Mouse (Mus musculus) lung, adult 18-20 months (tissue): ENCODE measurements around the gene Cd86.
A peak's percentile ranks its signal among the peaks of the same experiment; 100 is the strongest.

Experiments used
- DNase-seq, 2 experiments: peaks; one replicate each; pipeline ENCODE4 v3.0.0; 2022; ENCODE audit warnings: mixed read lengths in 2 of 2

Cd86 gene

DNA sequence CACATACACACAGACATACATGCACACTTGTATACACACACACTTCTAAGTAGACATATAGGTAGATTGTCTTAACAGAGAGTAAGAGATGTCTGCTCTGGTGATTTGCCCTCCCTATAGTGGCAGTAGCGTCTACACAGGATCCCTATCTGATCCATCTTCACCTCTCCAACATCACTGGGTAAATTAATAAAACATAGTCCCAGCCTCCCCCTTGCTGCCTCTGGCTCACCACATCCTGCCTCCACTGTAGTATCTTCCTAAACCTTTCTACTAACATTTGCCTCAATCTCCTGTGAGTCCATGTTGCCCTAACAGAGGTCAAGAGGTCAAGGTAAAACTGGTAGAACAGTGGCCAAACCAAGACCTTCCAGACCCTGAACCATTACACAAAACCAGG, 10.7 kb downstream of the Cd86 start:
- DNase-seq = no peak

DNA sequence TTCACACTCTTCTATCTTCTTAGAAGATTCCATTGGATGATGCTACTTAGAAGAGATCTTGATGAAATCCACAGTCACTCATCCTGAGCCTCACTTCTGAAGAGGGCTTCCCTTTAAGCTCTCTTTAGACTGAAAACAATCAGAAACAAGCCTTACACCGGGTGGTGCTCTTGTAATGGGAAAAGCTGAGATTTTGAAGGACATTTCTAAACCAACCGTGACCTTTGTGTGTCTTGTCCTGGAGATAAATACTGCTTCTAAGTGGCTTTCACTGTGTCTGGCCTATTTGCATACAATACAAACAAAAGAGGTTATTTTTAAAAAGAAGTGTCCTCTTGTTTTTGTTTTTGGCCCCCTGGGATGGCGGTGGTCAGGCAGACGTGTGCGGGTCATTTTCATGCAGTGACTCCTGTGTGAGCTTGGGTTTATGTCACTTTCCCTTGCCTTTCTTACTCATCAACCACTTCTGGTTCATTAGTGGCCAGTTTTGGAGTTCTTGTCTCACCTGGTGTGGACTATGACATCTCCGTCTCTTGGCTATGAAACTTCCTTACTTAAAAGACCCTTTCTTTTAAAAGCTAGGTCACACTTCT, 14.6 kb downstream of the Cd86 start:
- DNase-seq = no peak

DNA sequence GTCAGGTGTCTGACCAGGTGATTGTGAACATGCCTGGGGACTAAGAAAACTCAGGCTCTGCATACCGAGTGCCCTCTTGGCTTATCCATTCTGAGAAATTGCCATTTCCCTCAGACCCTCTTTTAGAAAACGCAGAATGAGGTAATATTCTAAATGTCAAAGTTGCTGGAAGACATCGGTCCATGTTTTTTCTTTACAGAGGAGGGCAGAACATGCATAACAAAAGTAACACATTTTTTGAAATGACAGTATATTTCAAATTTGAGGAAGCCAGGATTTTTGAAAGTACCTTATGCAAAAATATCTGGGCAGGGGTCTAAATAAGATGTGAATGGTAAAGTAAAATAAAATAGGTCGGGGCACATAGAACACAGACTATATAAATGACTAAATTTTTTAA, 15.4 kb downstream of the Cd86 start:
- DNase-seq = no peak

DNA sequence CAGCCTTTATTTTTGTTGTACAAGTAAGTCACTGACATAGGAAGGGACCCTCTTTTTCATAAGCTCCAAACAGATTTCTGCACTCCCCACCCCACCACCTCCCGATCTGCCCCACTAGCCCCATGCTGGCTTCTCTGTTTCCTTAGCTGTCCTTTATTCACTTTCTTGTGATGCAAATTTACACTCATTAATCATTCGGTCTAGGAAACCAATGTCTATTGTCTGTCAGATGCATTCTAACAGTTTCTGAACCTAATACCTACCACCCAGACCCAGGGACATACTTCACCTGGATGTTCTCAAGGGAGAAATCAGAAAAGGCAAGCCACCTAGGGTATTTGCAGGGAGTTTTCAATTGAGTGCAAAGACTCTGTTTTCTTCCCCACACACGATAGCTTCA, 16.6 kb downstream of the Cd86 start:
- DNase-seq = no peak

DNA sequence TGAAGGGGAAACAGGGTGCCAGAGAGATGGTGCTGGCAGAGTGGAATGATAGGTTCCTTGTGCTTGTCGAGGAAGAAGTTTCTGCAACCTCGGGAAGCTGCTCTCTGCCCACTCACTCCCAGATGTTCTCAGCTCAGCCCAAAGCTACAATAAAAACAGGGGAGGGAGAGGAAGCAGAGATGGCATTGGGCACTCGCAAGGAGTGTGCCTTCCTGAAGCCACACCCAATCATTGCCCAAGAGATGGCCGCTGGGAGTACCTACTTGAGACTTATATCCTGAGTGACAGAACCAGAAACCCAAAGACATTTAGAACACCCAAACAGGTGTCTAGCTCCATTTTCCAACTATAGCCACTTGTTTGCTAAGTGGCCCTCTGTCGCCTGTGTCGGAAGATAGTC, 20.8 kb downstream of the Cd86 start:
- no peak for DNase-seq

DNA sequence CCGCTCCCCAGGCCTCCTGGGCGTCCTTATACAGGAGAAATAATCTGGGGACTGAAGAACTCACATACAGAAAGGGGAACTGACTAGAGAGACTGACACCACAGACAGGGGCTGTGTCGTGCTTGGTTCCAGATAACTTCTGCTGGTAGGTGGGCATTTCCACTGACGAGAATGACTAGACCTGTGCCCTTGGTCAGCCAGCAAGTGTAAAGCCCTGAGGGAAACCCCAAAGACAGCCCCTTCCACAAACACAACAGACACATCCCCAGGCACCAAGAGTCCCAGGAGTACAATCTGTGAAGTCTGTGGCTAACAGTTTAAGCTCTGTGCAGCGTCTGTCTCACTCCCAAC, 23.2 kb downstream of the Cd86 start:
- DNase-seq = no peak

DNA sequence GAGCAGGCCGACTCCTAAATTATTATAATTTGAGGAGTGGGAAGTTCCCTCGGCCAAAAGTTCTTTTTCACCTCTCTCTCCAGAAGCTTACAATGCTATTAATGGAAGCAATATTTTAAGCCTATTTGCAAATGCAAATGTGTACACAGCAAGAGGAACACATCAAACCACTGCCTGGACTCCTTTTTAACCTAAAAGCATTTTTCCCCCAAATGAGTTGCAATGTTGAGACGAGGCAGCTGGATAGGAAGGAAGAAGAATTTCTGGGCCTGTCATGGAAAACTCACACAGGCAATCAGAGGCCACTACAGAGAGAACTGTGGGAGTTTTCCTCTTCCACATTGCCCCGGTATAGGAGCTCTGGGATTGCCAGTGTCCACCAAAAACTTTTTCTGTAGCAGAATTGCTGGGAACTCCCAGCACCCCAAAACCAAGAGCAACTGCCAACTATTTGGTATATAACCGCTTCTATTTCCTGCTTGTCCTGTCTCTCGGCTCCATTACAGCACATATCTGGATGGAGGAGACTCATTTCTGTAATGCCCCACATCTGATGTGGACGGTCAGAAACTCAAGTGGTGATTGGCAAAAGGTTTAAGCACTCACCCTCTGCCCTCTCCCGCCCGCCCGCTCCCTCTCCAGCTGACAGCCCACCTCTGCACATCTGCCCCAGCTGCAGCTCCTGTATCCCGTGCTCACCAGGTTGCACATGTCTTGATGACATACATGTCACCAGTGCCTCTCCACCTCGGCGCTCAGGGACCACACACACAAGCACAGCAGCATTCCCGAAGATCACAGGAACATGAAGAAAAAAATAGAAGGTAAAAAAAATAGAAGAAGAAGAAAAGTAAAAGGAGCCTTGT, 23.8 kb downstream of the Cd86 start:
- DNase-seq = no peak

DNA sequence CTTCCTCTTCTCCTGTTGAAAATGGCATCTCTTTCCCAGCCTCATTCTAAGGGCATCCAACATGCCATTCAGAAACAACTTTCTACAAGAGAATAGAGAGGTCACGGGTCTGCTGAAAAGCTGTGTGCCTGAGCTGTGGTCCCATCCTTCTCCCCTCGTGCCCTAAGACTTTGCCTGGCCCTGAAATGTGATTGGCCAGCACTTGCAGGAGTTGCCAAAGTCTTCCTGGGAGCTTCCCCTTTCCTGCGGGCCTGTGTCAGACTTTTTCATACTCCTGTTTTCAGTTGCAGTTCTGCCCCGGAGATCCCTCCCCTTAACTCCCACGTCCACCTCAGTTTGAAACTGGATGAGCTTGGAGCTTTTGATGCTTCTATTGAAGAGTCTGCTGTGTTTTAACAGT, 24.9 kb downstream of the Cd86 start:
- DNase-seq = no peak

DNA sequence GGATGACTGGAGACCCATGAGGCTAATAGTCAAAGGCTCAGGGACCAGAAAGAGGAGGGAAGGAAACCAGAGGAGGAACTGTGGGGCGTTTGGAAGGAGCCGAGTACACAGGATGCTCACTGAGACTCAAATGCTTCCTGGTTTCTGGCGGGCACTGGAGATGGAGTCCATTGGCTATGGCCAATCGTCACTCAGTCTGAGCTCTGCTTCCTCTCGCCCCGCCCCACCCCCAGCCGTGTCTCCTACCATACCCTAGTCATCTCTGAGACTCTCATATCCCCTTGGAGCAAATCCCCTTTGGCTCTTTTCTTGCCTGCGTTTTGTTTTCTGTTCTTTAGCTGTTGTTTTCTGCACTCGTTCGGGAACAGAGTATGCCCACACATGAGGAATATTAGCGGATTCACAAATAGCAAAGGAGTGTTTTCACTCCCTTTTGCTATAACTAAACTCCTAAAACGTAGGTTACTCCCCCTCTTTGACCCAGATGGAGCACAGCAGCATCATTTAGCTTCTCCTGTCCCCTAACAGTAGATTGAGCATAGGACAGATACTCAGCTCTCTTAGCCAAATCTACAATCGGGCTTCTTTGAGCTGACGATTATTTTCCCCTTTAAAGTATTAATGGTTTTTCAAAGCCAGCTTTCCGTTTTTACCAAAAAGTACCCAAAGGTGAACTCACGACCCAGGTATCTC, 25.9 kb downstream of the Cd86 start:
- DNase-seq = no peak

DNA sequence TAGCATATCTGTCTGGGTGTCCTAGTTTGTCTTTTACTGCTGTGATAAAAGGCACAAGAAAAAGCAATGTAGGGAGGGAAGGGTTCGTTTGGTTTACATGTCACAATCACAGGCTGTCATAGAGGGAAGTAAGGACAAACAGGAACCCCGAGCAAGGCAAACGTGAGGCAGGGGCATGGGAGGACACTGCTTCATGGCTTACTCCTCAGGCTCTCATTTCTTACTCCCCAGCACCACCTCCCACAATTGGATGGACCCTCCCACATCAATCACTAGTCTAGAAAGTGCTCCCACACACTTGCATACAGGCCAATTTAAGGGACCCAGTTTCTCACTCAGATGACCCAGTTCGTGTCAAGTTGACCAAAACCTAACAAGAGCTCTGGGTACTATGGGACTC, 29.1 kb downstream of the Cd86 start:
- no peak for DNase-seq

DNA sequence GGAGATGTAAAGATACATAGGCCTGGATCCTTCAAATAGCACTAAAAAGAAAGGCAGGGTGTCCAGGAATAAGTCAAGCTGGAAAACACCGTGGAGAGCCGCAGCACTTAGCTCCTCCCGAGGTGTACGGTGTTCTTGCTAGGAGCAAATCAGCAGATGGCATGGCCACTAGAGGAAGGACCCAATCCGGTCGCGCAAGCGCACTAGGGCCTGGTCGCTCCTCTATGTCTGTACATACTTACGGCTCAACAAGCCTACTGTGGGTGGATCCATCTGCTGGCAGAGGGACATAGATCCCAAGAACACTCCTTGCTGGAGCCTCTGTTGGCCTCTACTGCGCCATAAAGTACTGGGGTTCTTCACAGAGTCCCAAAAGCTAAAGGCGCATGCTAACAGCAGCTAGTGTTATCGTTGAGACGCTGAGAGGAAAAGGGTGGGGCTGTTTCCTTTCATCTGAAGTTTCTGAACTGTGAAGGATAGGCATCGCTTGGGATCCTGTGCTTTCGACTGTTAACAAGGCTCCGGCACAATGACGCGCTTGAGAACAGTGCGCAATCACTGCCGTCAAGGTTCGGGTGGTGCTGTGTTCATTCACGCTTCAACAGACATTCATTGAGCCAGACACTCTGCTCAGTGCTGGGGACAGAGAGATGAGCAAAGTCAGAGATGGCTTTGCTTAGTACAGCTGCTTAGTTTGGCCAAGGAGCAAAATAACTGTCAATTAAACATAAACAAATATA, 30.7 kb downstream of the Cd86 start:
- DNase-seq = no peak

DNA sequence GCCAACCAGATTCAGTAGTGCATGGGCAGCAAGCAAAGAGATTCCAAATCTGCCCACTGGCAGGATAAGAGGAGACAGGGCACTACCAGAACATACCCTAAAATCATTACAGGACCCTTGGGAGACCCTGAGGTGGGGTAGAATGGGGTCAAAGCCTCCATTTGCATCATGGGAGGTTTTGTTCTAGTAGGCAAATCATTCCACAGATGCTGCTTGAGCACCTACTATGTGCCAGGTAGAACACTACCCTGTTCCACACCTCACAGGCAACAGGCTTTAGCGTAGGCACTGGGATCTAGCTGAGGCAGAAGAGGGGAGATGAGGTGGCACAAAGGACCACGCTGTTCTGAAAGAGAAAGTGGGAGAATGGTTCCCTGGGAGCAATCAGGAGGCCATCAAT, 31.5 kb downstream of the Cd86 start:
- no peak for DNase-seq

DNA sequence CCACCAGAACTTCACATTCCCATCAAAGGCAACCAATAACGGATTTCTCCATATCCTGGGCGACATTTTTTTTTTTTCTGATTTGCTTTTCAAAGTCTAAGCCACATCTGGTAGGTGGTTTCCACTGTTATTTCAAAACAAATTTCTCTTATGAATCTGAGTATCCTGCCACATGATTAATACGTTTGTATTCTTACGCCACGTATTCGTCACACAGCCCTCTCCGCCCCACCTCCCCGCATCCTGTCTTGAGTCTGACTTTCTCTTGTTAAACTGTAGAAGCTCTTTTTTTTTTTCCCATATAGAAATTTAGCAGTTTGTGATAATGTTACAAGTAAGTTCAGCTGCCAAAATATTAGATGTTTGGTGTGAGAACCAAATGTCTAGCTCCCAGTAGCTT, 33.7 kb downstream of the Cd86 start:
- no peak for DNase-seq

DNA sequence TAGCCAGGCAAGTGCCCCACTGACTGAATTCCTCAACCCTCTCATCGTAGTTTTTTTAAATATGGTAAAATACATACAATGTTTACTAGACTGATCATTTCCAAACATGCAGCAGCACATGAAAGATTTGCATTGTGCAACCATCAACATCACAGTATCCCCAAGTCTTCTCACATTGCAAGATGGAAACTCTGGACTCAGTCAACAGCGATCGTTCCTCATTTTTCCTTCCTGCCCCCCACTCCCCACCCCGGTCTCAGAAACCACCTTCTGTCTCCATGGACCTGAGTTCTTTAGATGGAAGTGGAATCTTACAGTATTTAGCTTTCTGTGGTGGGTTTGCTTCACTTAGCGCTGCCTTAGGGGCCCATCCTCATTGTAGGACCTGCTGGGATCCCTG, 34.3 kb downstream of the Cd86 start:
- DNase-seq = no peak

DNA sequence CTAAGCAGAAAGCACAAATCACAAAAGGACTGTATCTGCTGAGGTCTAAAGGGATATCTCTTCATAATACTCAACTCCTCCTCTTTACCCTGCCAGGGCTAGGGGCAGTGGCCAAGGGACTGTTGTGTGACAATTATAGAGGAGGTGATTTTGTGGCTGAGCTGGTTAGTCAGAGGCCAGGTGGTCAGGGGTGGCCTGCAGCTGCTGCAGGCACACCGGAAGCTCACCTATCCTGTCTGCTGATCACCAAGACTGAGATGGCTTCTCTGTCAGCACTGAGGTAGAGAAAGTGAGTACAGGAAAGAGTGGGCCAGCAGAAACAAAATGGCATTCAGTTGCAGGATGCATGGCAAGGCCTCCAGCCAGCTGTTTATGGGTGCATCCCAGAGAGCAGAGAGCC, 38.1 kb downstream of the Cd86 start:
- no peak for DNase-seq

DNA sequence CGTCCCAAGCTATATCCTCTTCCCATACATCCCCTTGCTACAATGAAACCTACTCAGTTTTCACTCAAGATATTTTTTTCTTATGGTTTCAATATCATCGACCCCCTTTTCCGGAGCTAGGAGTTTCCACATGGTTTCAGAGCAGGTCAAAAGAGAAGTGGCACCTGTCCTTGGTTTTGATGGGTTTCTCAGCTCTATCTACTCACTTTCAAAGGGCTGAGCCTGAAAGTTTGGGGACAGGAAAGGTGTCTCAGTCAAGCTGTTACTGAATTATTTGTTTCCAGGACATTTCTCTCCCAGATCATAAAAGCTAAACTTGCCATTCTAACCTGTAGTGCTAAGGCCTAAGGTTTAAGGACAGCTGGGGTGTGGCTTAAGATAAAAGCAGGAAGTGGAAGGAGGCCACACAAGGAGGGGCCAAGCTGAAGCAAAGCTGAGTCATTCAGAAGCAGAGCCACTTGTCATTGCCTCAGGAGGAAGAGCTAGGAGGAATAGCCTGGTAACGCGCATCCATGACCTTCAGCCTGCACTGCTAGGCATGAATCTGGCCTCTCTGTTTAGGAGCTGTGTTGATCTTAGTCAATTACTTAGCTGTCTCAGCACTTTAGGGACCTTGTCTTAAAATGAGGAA, 39.2 kb downstream of the Cd86 start:
- DNase-seq = peak; percentile 24 to 26

DNA sequence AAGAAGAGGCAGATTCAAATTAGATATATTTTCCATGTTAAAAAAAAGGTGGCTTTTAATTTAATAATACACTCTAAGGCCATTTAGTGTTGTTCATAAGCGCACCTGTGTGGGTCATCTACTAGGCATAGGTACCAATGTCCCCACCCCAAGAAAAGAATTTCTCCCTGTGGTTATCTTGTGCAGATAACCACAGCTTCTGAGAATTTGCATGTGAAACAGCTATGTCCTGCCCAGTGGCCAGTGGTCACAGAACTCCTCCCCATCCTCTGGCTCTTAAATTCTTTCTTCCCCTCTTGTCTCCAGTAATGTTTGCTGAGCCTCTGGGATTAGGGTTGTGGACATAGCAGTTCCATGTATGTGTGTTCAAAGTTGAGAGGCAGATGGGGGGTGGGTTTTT, 40.0 kb downstream of the Cd86 start:
- DNase-seq = no peak

DNA sequence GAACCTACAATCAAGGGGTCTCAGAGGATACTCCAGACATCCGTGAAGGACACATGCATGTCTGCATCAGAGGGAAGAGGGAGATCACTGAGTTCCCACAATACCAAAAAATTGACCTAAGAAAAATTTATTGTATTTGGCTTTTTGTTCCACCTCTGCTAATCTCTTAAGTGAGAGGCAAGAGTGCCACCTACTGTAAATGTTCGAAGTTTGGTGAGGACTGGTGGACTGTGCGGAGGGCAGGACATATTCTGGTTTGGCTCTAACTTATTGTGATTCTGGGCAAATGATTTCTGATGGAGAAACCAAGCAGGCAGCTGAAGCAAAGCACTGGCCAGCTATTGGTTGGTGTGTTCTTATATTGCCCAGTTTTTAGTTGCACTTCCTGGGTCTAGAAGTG, 43.6 kb downstream of the Cd86 start:
- DNase-seq = no peak

DNA sequence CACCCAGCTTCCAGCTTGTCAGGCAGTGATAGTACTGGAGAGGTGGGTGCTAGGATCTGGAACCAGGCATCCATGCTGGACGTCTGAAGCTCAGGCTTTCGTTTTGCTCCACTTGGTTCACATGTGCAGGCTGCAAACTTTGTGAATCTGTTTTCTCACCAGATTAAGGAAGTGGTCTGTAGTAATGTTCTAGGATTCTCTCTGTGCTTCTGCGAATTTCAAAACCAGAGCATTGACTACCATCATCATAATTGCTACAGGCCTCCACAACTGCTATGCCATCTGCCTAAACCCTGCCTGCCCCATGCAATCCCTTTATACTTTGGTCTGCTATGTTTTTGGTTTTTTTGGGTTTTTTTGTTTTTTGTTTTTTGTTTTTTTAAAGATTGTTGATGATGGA, 44.8 kb downstream of the Cd86 start:
- DNase-seq = no peak

DNA sequence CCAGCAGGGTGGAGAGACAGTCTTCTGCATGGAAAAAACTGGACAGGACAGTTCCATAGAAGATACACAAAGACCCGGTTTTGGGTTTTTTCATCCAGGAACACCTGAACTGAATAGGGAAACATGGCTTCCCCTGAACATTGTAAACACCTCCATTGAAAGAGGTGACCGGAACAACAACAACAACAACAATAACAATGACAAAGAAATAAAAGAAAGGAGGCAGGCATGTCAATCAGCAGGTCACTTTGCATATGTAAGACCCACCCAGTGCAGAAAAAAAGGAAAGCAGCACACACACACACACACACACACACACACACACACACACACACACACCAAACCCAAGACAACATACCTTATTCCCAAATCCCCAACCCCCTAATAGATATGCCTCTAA, 52.2 kb downstream of the Cd86 start:
- DNase-seq = no peak

DNA sequence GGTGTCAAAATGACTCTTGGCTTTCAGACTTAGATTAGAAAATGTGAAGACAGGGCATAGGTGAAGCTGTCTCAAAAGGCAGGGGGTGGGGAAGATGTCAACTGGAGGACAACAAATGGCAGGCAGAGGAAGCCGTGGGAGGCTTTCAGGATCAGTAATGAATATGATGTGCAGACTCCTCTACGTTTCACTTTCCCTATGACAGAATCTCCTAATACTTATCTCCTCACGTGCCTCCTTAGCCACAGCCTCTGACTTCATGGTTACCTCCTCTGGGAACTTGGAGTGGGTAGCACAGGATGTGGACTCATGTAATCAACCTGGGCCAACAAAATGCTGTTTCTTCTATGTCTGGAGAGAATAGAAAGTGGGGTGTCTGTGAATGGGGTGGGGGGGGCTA, 63.2 kb downstream of the Cd86 start:
- no peak for DNase-seq

DNA sequence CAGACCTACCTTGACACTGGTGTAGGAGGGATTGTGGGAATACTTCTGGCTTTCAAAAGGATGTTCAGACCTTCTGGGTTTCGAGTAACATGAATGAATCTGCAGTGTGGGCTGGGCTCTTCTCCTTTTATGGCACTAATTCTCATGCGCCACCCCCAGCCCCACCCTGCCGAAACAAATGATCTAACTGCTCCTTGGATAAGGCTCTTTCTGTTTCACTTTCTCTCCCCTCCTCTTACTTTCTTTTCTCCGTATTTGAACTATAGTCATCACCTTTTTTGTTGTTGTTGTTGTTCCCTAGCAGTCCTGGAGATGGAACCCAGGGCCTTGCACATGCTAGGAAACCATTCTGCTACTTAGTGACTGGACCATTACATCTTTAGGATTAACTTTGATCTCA, 67.6 kb downstream of the Cd86 start:
- DNase-seq = no peak
